ENCODE assay signal across 11 mouse cellular contexts in genomic region chr1:96870764-96871307, GRCm38 (mm10). TPM values are rescaled to one million over a fixed set of nuclear protein-coding genes. Genes with fewer than 3 reads are reported as not detected.
DNase-seq lines count a peak whose midpoint lies in the region; ATAC-seq lines count a peak whose summit lies in the region.
"Had no signal": no experiment of that assay in that cellular context is flagged by ENCODE, and none has a peak within 500 bp of the region (broad histone marks: within the 10 kb centered on the region; RNA-seq: fewer than 3 reads in every experiment).

No protein-coding gene starts in this region.

- H3K4me3 ChIP-seq in lung, embryonic 15.5 days, result peak overlapping the region; percentile 51

- ATAC-seq in frontal cortex, adult (ENCODE audit: low TSS enrichment), result 0 out of 2 replicates have a peak, but pooled peaks have one; percentile 17
- ATAC-seq in lung, embryonic 15.5 days (ENCODE audit: borderline replicate concordance, extremely low read depth, low FRiP score, low TSS enrichment), result no peak
- ATAC-seq in megakaryocyte, adult 5-6 weeks (ENCODE audit: poor library complexity, severe bottlenecking), result peak; percentile 25

- intact Hi-C loops in heart, postnatal 25 days (cut with DNase I), result no loop called here

- 0 out of 2 replicates have a peak, but pooled peaks cover 4% of the 10 kb centered on the region for H3K4me1 ChIP-seq in lung, embryonic 15.5 days

- peak overlapping the region; percentile 86 for H3K4me2 ChIP-seq in lung, embryonic 15.5 days

- 5% methylated on average over 7 of the region's 7 CpGs for WGBS in lung, embryonic 15.5 days

- no peaks in the 10 kb centered on the region for H3K27me3 ChIP-seq in lung, embryonic 15.5 days

- no peaks in the 10 kb centered on the region for H3K36me3 ChIP-seq in lung, embryonic 15.5 days
- H3K36me3 ChIP-seq: embryonic facial prominence, embryonic 12.5 days had no signal

- no peaks in the 10 kb centered on the region for H3K9me3 ChIP-seq in lung, embryonic 15.5 days
- H3K9me3 ChIP-seq: embryonic facial prominence, embryonic 12.5 days had no signal

- no peak overlapping the region for H3K9ac ChIP-seq in lung, embryonic 15.5 days
- H3K9ac ChIP-seq: embryonic facial prominence, embryonic 12.5 days had no signal

- no peak for DNase-seq in frontal cortex, postnatal 25 days (ENCODE audit: low spot score in 2 of 2)
- DNase-seq in lung, postnatal 25 days (ENCODE audit: low spot score), result no peak
- DNase-seq in yolk sac, embryonic 10.5 days (ENCODE audit: low spot score), result peak; percentile 33
- DNase-seq in adipocyte (ENCODE audit: low spot score), result no peak
- DNase-seq in heart, postnatal 25 days (ENCODE audit: low spot score), result no peak
- DNase-seq: adrenal gland, postnatal 25 days; heart, postnatal 4 days had no signal

- no peak overlapping the region for H3K27ac ChIP-seq in lung, embryonic 15.5 days
- H3K27ac ChIP-seq: embryonic facial prominence, embryonic 12.5 days had no signal

RNA-seq across cellular contexts. Expression of gene Slco4c1, which starts 1.1 kb away (rescaled TPM):
- 6.6 and 7.9 TPM in 2 replicates for polyA plus RNA-seq in lung, embryonic 15.5 days (2015; fragmentation: Nextera tagmentation; extraction: Ambion mirVana)
- total RNA-seq in megakaryocyte, adult 5-6 weeks (2015), result 12.8 and 15.9 TPM in 2 replicates
- total RNA-seq in megakaryocyte, adult 5-6 weeks (2017), result 9.1 and 13.3 TPM in 2 replicates
- total RNA-seq in heart, postnatal 25 days (2021), result not detected
- total RNA-seq: adrenal gland, postnatal 25 days; heart, postnatal 4 days had no signal

Comparison
In these comparisons a context has a peak if more than half of its experiments do, and no peak if none do; other contexts are left out.
1. RNA of gene Slco4c1, which starts 1.1 kb away (total RNA-seq): 9.1 to 15.9 TPM in megakaryocyte, adult 5-6 weeks; not detected in heart, postnatal 25 days; every median in the first group is over 10 times any median in the second.